Mouse (Mus musculus) neural tube, embryonic 13.5 days (tissue): ENCODE measurements around the gene Ntn4. TPM values are rescaled to one million over a fixed set of nuclear protein-coding genes. Genes with fewer than 3 reads are reported as not detected.
A peak's percentile ranks its signal among the peaks of the same experiment; 100 is the strongest.
"Not testable (repeated sequence)": the region's sequence is repeated elsewhere in the genome, so short reads cannot be mapped to it uniquely, and the experiment has no call there.

ENCODE experiments used
- ATAC-seq: fragments of 200-750 bp; cut with Nextera tagmentation; 2 replicates; pipeline ENCODE4 v1.8.0; 2017; ENCODE audit warnings: low read depth, mild to moderate bottlenecking, moderate TSS enrichment, moderate library complexity
- H3K27ac ChIP-seq: fragments of 300-500 bp; sonication (generic); replicated peaks from 2 replicates; pipeline ENCODE4 v1.5.1; 2015; ENCODE audit warnings: moderate library complexity, mild to moderate bottlenecking, inconsistent platforms
- H3K27me3 ChIP-seq: fragments of 300-500 bp; sonication (generic); 2 replicates; pipeline ENCODE4 v1.6.1; 2015; ENCODE audit warnings: mild to moderate bottlenecking, inconsistent platforms
- H3K36me3 ChIP-seq: fragments of 300-500 bp; sonication (generic); 2 replicates; pipeline ENCODE4 v1.6.1; 2015; ENCODE audit warnings: mild to moderate bottlenecking, inconsistent platforms
- H3K4me1 ChIP-seq: fragments of 300-500 bp; sonication (generic); replicated peaks from 2 replicates; pipeline ENCODE4 v1.6.1; 2015; ENCODE audit warnings: inconsistent platforms
- H3K4me2 ChIP-seq: fragments of 300-500 bp; sonication (generic); 2 replicates; pipeline ENCODE4 v1.6.1; 2015; ENCODE audit warnings: inconsistent platforms, mild to moderate bottlenecking, moderate library complexity
- H3K4me3 ChIP-seq: fragments of 300-500 bp; sonication (generic); 2 replicates; pipeline ENCODE4 v1.5.1; 2015; ENCODE audit warnings: mild to moderate bottlenecking, inconsistent platforms
- H3K9ac ChIP-seq: fragments of 300-500 bp; sonication (generic); 2 replicates; pipeline ENCODE4 v1.6.1; 2015; ENCODE audit warnings: moderate library complexity, mild to moderate bottlenecking, inconsistent platforms
- H3K9me3 ChIP-seq: fragments of 300-500 bp; sonication (generic); 2 replicates; pipeline ENCODE4 v1.6.1; 2016; ENCODE audit warnings: inconsistent platforms
- WGBS: fragments of 180-500 bp; shearing (Covaris S2); methylation state at CpG from one replicate; pipeline ENCODE4 v1.1.7; 2015; 5-methylcytosine and 5-hydroxymethylcytosine counted together
- polyA plus RNA-seq: library from polyadenylated mRNA; unstranded; fragments of >200 nt; fragmentation: Nextera tagmentation; extraction: Ambion mirVana; gene quantifications from 2 replicates; pipeline ENCODE4 v1.2.1, GENCODE M21; 2015

Gene Ntn4
- polyA plus RNA-seq, 1 experiment from 2014 or later, result 0.93 TPM

- Histone ChIP-seq H3K9me3 (0 out of 2 replicates have a peak, but pooled peaks cover 3% of the 10 kb centered on the region), H3K27me3 (no peaks in the 10 kb centered on the region), H3K9ac (no peak overlapping the region), H3K36me3 (no peaks in the 10 kb centered on the region), H3K27ac (no peak overlapping the region), H3K4me2 (no peak overlapping the region), H3K4me1 (no peaks in the 10 kb centered on the region), H3K4me3 (no peak overlapping the region)
- no peak for ATAC-seq
- WGBS, result 75% methylated on average over 22 of the region's 22 CpGs
Observed at GRCm38 (mm10) chr10:93672646-93673479, 32.4 kb downstream of the Ntn4 start.

- peak overlapping the region; percentile 45 for H3K4me2 ChIP-seq
- 0 out of 2 replicates have a peak, but pooled peaks cover 3% of the 10 kb centered on the region for H3K9me3 ChIP-seq
- H3K36me3 ChIP-seq, result peaks cover 10% of the 10 kb centered on the region
- H3K27me3 ChIP-seq, result no peaks in the 10 kb centered on the region
- peak overlapping the region; percentile 20 for H3K4me3 ChIP-seq
- 45% methylated on average over 19 of the region's 19 CpGs for WGBS
- H3K27ac ChIP-seq, result 0 out of 2 replicates have a peak overlapping the region, but pooled peaks have one; percentile 5
- peak overlapping the region; percentile 43; the same call in 1 of the 2 replicates for H3K9ac ChIP-seq
- ATAC-seq, result no peak; the same call in 1 of the 2 replicates
- peaks cover 23% of the 10 kb centered on the region for H3K4me1 ChIP-seq
Observed at GRCm38 (mm10) chr10:93679191-93680007, 38.9 kb downstream of the Ntn4 start.

GRCm38 (mm10) chr10:93680680-93681377 lies 40.3 kb downstream of the Ntn4 start:
- ATAC-seq, result no peak
- 45% methylated on average over 6 of the region's 6 CpGs for WGBS

GRCm38 (mm10) chr10:93682185-93682747 lies 41.8 kb downstream of the Ntn4 start:
- WGBS, result 87% methylated on average over 18 of the region's 18 CpGs
- H3K4me3 ChIP-seq, result no peak overlapping the region
- H3K27ac ChIP-seq, result no peak overlapping the region
- no peaks in the 10 kb centered on the region for H3K27me3 ChIP-seq
- H3K36me3 ChIP-seq, result peaks cover 10% of the 10 kb centered on the region
- H3K9ac ChIP-seq, result no peak overlapping the region
- no peaks in the 10 kb centered on the region for H3K9me3 ChIP-seq
- no peak for ATAC-seq
- peaks cover 23% of the 10 kb centered on the region for H3K4me1 ChIP-seq
- no peak overlapping the region for H3K4me2 ChIP-seq

More at GRCm38 (mm10) chr10:93680680-93681377, 40.3 kb downstream of the Ntn4 start:
- H3K36me3 ChIP-seq, result peaks cover 10% of the 10 kb centered on the region
- H3K27me3 ChIP-seq, result no peaks in the 10 kb centered on the region
- H3K9me3 ChIP-seq, result no peaks in the 10 kb centered on the region
- H3K4me3 ChIP-seq, result no peak overlapping the region
- H3K4me1 ChIP-seq, result peaks cover 23% of the 10 kb centered on the region
- no peak overlapping the region for H3K9ac ChIP-seq
- no peak overlapping the region for H3K27ac ChIP-seq
- no peak overlapping the region for H3K4me2 ChIP-seq

GRCm38 (mm10) chr10:93683185-93683584 lies 42.7 kb downstream of the Ntn4 start:
- Histone ChIP-seq H3K27me3 (no peaks in the 10 kb centered on the region), H3K9ac (no peak overlapping the region), H3K4me1 (peaks cover 23% of the 10 kb centered on the region), H3K9me3 (no peaks in the 10 kb centered on the region), H3K4me2 (no peak overlapping the region), H3K36me3 (peaks cover 10% of the 10 kb centered on the region), H3K27ac (no peak overlapping the region), H3K4me3 (no peak overlapping the region)
- 92% methylated on average over 7 of the region's 7 CpGs for WGBS
- ATAC-seq, result no peak

GRCm38 (mm10) chr10:93683896-93684295 lies 43.4 kb downstream of the Ntn4 start:
- peaks cover 17% of the 10 kb centered on the region for H3K4me1 ChIP-seq
- peaks cover 10% of the 10 kb centered on the region for H3K36me3 ChIP-seq
- H3K9me3 ChIP-seq, result no peaks in the 10 kb centered on the region
- H3K4me2 ChIP-seq, result no peak overlapping the region
- no peak overlapping the region for H3K27ac ChIP-seq
- WGBS, result 90% methylated on average over 4 of the region's 4 CpGs
- H3K27me3 ChIP-seq, result no peaks in the 10 kb centered on the region
- no peak overlapping the region for H3K9ac ChIP-seq
- H3K4me3 ChIP-seq, result no peak overlapping the region
- no peak for ATAC-seq

- ATAC-seq, H3K9me3 ChIP-seq, H3K27me3 ChIP-seq, H3K27ac ChIP-seq, H3K36me3 ChIP-seq, H3K4me3 ChIP-seq, H3K4me2 ChIP-seq, H3K9ac ChIP-seq, H3K4me1 ChIP-seq: not testable (repeated sequence)
- 91% methylated on average over 3 of the region's 3 CpGs for WGBS
Observed at GRCm38 (mm10) chr10:93685416-93685815, 44.9 kb downstream of the Ntn4 start.

- ATAC-seq, result no peak
- Histone ChIP-seq H3K27ac (no peak overlapping the region), H3K9me3 (no peaks in the 10 kb centered on the region), H3K27me3 (no peaks in the 10 kb centered on the region), H3K9ac (no peak overlapping the region), H3K4me3 (no peak overlapping the region), H3K36me3 (peaks cover 10% of the 10 kb centered on the region), H3K4me1 (no peaks in the 10 kb centered on the region), H3K4me2 (no peak overlapping the region)
- WGBS, result 96% methylated on average over 6 of the region's 6 CpGs
Observed at GRCm38 (mm10) chr10:93686579-93686978, 46.1 kb downstream of the Ntn4 start.

- H3K9ac ChIP-seq, result no peak overlapping the region
- ATAC-seq, result no peak
- H3K27me3 ChIP-seq, result no peaks in the 10 kb centered on the region
- no peak overlapping the region for H3K4me2 ChIP-seq
- no peak overlapping the region for H3K4me3 ChIP-seq
- WGBS, result 96% methylated on average over 3 of the region's 3 CpGs
- H3K4me1 ChIP-seq, result no peaks in the 10 kb centered on the region
- H3K27ac ChIP-seq, result no peak overlapping the region
- no peaks in the 10 kb centered on the region for H3K9me3 ChIP-seq
- H3K36me3 ChIP-seq, result peaks cover 10% of the 10 kb centered on the region
Observed at GRCm38 (mm10) chr10:93687781-93688180, 47.3 kb downstream of the Ntn4 start.

GRCm38 (mm10) chr10:93688306-93689171 lies 48.1 kb downstream of the Ntn4 start:
- Histone ChIP-seq H3K4me2 (no peak overlapping the region), H3K4me1 (no peaks in the 10 kb centered on the region), H3K27ac (no peak overlapping the region), H3K36me3 (peaks cover 3% of the 10 kb centered on the region; the same call in 1 of the 2 replicates), H3K4me3 (no peak overlapping the region), H3K27me3 (no peaks in the 10 kb centered on the region), H3K9ac (no peak overlapping the region), H3K9me3 (no peaks in the 10 kb centered on the region)
- 79% methylated on average over 26 of the region's 26 CpGs for WGBS
- no peak for ATAC-seq

- Histone ChIP-seq H3K27ac (no peak overlapping the region), H3K4me3 (no peak overlapping the region), H3K9me3 (0 out of 2 replicates have a peak, but pooled peaks cover 2% of the 10 kb centered on the region), H3K4me1 (no peaks in the 10 kb centered on the region), H3K9ac (no peak overlapping the region), H3K4me2 (no peak overlapping the region), H3K36me3 (no peaks in the 10 kb centered on the region), H3K27me3 (no peaks in the 10 kb centered on the region)
- WGBS, result 73% methylated on average over 11 of the region's 11 CpGs
- no peak for ATAC-seq
Observed at GRCm38 (mm10) chr10:93691344-93691743, 50.9 kb downstream of the Ntn4 start.
